Mouse (Mus musculus) heart, embryonic 12.5 days (tissue): ENCODE results near the gene Cd209a. TPM values are rescaled to one million over a fixed set of nuclear protein-coding genes. Genes with fewer than 3 reads are reported as not detected.
"Not testable (repeated sequence)": the region's sequence is repeated elsewhere in the genome, so short reads cannot be mapped to it uniquely, and the experiment has no call there.

Experiments used
- ATAC-seq: fragments of 200-750 bp; cut with Nextera tagmentation; 2 replicates; pipeline ENCODE4 v1.8.0; 2017; ENCODE audit warnings: moderate TSS enrichment, moderate library complexity; ENCODE audit not compliant: insufficient number of reproducible peaks, low FRiP score
- H3K27ac ChIP-seq: fragments of 300-500 bp; sonication (generic); 2 replicates; pipeline ENCODE4 v1.5.1; 2016; ENCODE audit warnings: mild to moderate bottlenecking, moderate library complexity; ENCODE audit not compliant: poor library complexity, severe bottlenecking
- H3K27me3 ChIP-seq: fragments of 300-500 bp; sonication (generic); replicated peaks from 2 replicates; pipeline ENCODE4 v1.6.1; 2016; ENCODE audit warnings: mild to moderate bottlenecking, moderate library complexity
- H3K36me3 ChIP-seq: fragments of 300-500 bp; sonication (generic); 2 replicates; pipeline ENCODE4 v1.6.1; 2016; ENCODE audit warnings: mild to moderate bottlenecking, moderate library complexity
- H3K4me1 ChIP-seq: fragments of 300-500 bp; sonication (generic); replicated peaks from 2 replicates; pipeline ENCODE4 v1.6.1; 2016; ENCODE audit warnings: mild to moderate bottlenecking
- H3K4me2 ChIP-seq: fragments of 300-500 bp; sonication (generic); 2 replicates; pipeline ENCODE4 v1.6.1; 2016; ENCODE audit warnings: mild to moderate bottlenecking, moderate library complexity
- H3K4me3 ChIP-seq: fragments of 300-500 bp; sonication (generic); 2 replicates; pipeline ENCODE4 v1.5.1; 2016; ENCODE audit warnings: mild to moderate bottlenecking
- H3K9ac ChIP-seq: fragments of 300-500 bp; sonication (generic); 2 replicates; pipeline ENCODE4 v1.6.1; 2016; ENCODE audit warnings: mild to moderate bottlenecking, moderate library complexity
- H3K9me3 ChIP-seq: fragments of 300-500 bp; sonication (generic); replicated peaks from 2 replicates; pipeline ENCODE4 v1.6.1; 2016; ENCODE audit warnings: mild to moderate bottlenecking, moderate library complexity
- WGBS: fragments of 180-500 bp; shearing (Covaris S2); methylation state at CpG from one replicate; pipeline ENCODE4 v1.1.7; 2016; 5-methylcytosine and 5-hydroxymethylcytosine counted together
- polyA plus RNA-seq: library from polyadenylated mRNA; unstranded; fragments of >200 nt; fragmentation: Nextera tagmentation; extraction: Ambion mirVana; gene quantifications from 2 replicates; pipeline ENCODE4 v1.2.1, GENCODE M21; 2016

The Cd209a gene
- not detected in 2 replicates for polyA plus RNA-seq

DNA sequence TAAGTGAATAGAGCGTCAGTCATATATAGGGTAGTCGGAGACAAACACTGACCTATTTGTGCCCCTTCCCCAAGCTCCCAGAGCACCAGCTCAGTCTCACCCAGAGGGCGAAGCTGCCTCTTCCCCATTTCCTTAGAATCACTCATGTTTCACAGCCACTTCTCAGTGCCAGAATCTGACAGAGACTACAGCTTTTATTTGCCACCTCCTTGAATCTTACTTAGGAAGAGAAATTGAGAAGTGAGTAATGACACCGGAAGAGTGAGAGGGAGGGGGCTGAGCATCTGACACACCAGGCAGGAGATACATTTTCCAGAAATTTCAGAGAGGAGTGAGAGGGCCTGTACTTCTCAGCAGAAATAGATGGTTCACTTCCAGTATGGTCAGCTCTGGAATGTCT, at the start of gene Cd209a:
Gene Cd209a, minus strand, starts transcription at position 224 of the 400 bp plus-strand sequence.
- Histone ChIP-seq H3K4me2 (no peak within 1 kb of the TSS), H3K4me3 (no peak within 1 kb of the TSS), H3K36me3 (no peaks in the 10 kb centered on the region), H3K9me3 (peaks cover 19% of the 10 kb centered on the region), H3K27ac (no peak within 1 kb of the TSS), H3K4me1 (no peaks in the 10 kb centered on the region), H3K9ac (no peak within 1 kb of the TSS), H3K27me3 (no peaks in the 10 kb centered on the region)
- ATAC-seq = no peak
- 72% methylated on average over 4 of the region's 4 CpGs for WGBS

DNA sequence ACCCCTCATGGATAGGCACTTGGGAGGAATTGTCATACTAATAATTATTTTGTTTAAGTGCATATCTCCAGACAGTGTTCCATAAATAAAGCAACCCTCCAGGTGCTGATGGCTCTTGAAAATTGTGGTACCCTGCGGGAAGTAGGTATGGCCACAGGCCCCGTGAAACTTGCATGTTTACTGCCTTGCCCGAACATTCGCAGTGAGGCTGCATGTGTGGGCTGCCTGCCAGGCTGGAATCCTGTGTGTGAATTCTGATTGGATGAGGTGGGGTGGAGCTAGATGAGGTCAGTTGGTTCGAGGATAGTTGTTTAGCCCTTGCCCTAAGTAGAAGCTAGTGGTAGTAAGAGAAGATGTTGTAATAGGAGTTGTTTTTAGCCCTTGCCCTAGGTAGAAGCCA, 19.9 kb upstream of the Cd209a start:
- ATAC-seq, H3K27me3 ChIP-seq, H3K4me1 ChIP-seq: not testable (repeated sequence)

DNA sequence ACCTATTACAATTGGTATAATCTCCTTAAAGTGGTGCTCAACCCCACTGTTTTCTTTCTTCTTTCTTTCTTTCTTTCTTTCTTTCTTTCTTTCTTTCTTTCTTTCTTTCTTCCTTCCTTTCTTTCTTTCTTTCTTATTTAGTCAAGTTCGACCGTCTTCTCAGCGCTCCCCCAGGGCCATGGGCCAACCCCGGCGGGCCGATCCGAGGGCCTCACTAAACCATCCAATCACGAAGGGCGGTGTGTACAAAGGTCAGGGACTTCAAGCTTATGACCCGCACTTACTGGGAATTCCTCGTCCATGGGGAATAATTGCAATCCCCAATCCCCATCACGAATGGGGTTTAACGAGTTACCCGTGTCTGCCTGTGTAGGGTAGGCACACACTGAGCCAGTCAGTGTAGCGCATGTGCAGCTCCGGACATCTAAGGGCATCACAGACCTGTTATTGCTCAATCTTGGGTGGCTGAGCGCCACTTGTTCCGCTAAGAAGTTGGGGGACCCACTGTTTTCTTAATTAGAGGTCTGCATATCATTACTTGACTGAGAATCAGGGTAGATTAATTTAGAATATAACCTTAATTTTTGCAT, 5.6 kb upstream of the Cd209a start:
- H3K27me3 ChIP-seq = no peaks in the 10 kb centered on the region
- no peak overlapping the region for H3K4me3 ChIP-seq
- no peaks in the 10 kb centered on the region for H3K4me1 ChIP-seq
- no peaks in the 10 kb centered on the region for H3K36me3 ChIP-seq
- no peak overlapping the region for H3K27ac ChIP-seq
- H3K9me3 ChIP-seq = peaks cover 19% of the 10 kb centered on the region
- WGBS = 72% methylated on average over 18 of the region's 18 CpGs
- H3K9ac ChIP-seq = no peak overlapping the region
- peak; percentile 100 for ATAC-seq
- no peak overlapping the region for H3K4me2 ChIP-seq

More for the DNA sequence above, 19.9 kb upstream of the Cd209a start:
- H3K9me3 ChIP-seq = peaks cover 40% of the 10 kb centered on the region
- H3K9ac ChIP-seq, H3K36me3 ChIP-seq, H3K4me2 ChIP-seq, H3K27ac ChIP-seq, H3K4me3 ChIP-seq: not testable (repeated sequence)
- WGBS = 79% methylated on average over 5 of the region's 5 CpGs

DNA sequence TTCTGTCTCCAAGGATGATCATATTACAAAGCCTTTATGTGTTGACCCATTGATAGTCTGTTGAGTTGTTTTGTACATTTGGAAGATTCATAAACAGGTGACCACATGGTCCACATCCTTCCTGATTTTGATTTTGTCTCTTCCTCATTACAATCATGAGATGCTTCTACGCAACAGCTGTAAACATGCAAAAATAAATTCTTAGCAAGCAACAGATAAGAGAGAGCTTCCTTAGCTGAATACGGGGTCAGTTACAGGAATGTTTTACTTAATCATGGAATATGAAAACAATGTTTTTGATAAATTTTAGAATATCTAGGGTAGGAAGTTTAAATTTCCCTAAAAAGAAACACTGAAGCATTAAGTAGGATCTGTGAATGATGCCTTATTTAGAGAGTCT, 11.8 kb downstream of the Cd209a start:
- Histone ChIP-seq H3K27ac (no peak overlapping the region), H3K4me3 (no peak overlapping the region), H3K9me3 (no peaks in the 10 kb centered on the region), H3K36me3 (no peaks in the 10 kb centered on the region), H3K27me3 (no peaks in the 10 kb centered on the region), H3K4me2 (no peak overlapping the region), H3K9ac (no peak overlapping the region), H3K4me1 (no peaks in the 10 kb centered on the region)
- no peak for ATAC-seq
- 78% methylated on average over 2 of the region's 2 CpGs for WGBS

DNA sequence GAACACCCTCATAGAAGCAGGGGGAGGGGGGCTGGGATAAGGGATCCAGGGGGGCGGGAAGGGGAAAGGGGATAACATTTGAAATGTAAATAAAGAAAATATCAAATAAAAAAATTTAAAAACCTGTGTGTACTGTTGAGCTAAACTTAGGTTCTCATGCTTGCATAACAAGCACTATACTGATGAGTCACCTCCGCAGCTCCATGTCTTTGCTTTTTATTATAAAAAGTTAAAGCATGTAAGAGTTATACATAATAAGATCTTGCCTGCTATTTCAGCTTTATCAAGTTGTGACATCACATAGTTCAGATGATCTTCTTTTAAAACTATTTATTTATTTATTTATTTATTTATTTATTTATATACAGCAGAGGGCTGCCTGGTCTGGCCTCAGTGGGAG, 13.2 kb downstream of the Cd209a start:
- no peaks in the 10 kb centered on the region for H3K4me1 ChIP-seq
- no peak for ATAC-seq
- no peak overlapping the region for H3K9ac ChIP-seq
- no peak overlapping the region for H3K4me2 ChIP-seq
- no peaks in the 10 kb centered on the region for H3K36me3 ChIP-seq
- H3K27ac ChIP-seq = no peak overlapping the region
- H3K9me3 ChIP-seq = no peaks in the 10 kb centered on the region
- WGBS = 88% methylated on average over 2 of the region's 2 CpGs
- H3K4me3 ChIP-seq = no peak overlapping the region
- no peaks in the 10 kb centered on the region for H3K27me3 ChIP-seq

DNA sequence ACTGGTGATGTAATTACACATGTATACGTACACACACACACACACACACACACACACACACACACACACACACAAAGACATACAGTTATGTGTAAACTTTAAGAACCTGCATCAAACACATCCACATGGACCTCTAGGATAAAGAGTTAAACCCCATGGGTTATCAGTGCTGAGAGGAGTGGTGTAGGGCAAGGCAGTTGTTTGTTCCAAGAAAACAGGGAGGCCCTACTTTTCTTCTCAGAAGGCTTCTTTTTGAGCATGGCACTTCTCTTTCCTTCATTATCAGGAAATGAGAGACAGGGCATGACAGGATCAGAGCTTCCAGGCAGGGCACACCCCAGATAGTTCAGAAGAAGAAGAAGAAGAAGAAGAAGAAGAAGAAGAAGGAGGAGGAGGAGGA, 14.7 kb downstream of the Cd209a start:
- WGBS = 50% methylated on average over 1 of the region's 1 CpGs

DNA sequence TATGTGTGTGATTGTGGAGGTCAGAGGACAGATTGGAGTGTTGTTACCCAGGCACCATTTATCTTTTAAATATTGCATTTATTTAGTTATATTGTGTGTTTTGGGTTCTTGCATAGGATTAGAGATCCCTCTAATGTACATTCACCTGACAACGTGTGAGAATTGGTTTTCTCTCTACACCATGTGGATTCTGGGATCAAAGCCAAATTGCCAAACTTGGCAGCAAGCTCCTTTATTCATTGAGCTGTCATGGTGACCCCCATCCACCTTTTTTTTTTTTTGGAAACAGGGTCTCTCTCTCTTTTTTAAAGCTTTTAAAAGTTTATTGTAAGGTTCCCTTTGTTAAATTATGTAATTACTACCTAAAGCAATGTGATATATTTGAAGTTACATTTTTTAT, 27.7 kb downstream of the Cd209a start:
- Histone ChIP-seq H3K4me1 (peaks cover 13% of the 10 kb centered on the region; the same call in 1 of the 2 replicates), H3K36me3 (no peaks in the 10 kb centered on the region), H3K9ac (no peak overlapping the region), H3K27me3 (no peaks in the 10 kb centered on the region), H3K27ac (no peak overlapping the region), H3K4me2 (no peak overlapping the region), H3K4me3 (no peak overlapping the region), H3K9me3 (no peaks in the 10 kb centered on the region; the same call in 1 of the 2 replicates)
- WGBS = 31% methylated on average over 1 of the region's 1 CpGs
- ATAC-seq = no peak

More for the DNA sequence above, 14.7 kb downstream of the Cd209a start:
- Histone ChIP-seq H3K4me1 (no peaks in the 10 kb centered on the region), H3K4me3 (no peak overlapping the region), H3K9ac (no peak overlapping the region), H3K27ac (no peak overlapping the region), H3K9me3 (no peaks in the 10 kb centered on the region), H3K27me3 (no peaks in the 10 kb centered on the region), H3K4me2 (no peak overlapping the region), H3K36me3 (no peaks in the 10 kb centered on the region)
- no peak for ATAC-seq

DNA sequence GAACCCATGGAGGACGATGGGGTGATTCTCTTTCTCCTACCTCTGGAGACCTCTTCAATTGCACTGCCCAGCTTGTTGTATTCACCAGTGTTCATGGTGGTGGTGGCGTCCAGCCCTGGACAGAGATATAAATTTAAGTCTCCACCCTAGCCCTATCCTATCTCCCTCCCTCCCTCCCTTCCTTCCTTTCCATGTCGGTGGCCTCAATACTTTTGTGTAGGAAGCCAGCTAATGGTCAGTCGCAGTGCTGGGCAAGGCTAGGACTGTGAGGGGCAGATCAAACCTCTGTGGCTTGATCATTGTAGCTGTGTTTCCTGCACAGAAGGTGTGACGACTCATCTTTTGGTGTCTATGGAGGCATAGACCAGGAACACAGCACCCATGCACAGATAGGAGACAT, 28.2 kb downstream of the Cd209a start, which contains the start of gene Clec4g:
Gene Clec4g, minus strand, starts transcription at position 101 of the 400 bp plus-strand sequence.
- WGBS = 58% methylated on average over 5 of the region's 5 CpGs
- no peaks in the 10 kb centered on the region; the same call in 1 of the 2 replicates for H3K9me3 ChIP-seq
- ATAC-seq = no peak

DNA sequence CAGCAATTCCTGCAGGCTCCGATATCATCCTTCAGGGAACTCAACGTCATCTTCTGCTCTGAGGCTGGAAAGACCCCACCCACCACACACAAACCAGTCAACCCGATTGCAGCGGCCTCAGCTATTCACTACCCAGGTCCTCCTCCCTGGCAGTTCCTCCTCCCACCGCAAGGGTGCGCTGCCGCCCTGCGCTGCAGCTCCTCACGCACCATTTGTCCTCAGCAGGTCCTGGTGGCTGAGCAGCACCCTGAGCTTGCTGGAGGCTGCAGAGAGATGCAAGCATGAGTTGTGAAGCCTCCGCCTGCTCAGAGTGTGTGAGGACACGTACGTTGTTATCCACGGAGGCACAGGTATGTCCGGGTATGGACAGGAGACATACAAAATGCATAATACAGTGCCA, 30.2 kb downstream of the Cd209a start:
- no peak overlapping the region for H3K9ac ChIP-seq
- peaks cover 13% of the 10 kb centered on the region; the same call in 1 of the 2 replicates for H3K4me1 ChIP-seq
- no peaks in the 10 kb centered on the region for H3K9me3 ChIP-seq
- H3K27ac ChIP-seq = no peak overlapping the region
- ATAC-seq = peak; percentile 41; the same call in 1 of the 2 replicates
- H3K36me3 ChIP-seq = no peaks in the 10 kb centered on the region
- 16% methylated on average over 14 of the region's 14 CpGs for WGBS
- H3K27me3 ChIP-seq = no peaks in the 10 kb centered on the region
- H3K4me3 ChIP-seq = no peak overlapping the region
- no peak overlapping the region for H3K4me2 ChIP-seq

More for the DNA sequence above, 28.2 kb downstream of the Cd209a start, which contains the start of gene Clec4g:
- peaks cover 13% of the 10 kb centered on the region; the same call in 1 of the 2 replicates for H3K4me1 ChIP-seq
- no peak within 1 kb of the TSS for H3K27ac ChIP-seq
- no peaks in the 10 kb centered on the region for H3K36me3 ChIP-seq
- no peak within 1 kb of the TSS for H3K9ac ChIP-seq
- H3K27me3 ChIP-seq = no peaks in the 10 kb centered on the region
- H3K4me3 ChIP-seq = no peak within 1 kb of the TSS
- 0 out of 2 replicates have a peak within 1 kb of the TSS, but pooled peaks have one; percentile 2 for H3K4me2 ChIP-seq

DNA sequence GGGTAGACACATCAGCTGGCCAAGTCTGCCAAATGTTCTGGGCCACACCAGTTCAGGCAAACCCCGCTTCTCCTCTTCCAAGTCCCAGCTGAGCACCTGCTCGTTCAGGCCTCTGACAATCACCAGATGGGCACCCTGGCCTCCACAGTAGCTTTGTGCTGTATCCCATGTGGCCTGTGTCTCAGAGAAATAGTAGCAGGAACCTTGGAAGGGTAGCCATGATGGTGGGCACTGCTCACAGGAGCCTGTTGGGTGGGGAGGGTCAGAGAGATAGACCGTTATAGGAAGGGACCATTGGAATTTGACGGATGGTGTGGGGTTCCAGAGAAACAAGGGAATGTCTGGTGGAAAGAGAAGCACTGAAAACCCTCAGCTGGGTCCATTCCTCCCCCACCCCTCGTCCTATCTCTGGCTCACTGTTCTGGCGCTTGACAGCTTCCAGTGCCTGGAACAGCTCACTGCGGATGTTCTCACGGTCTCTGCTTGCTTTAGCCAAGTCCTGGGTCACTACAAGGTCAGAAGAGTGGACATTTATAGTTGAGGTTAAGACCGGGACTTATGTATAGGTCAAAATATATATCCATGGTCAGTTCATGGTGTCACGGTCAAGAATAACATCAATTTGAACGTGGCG, 31.3 kb downstream of the Cd209a start:
- Histone ChIP-seq H3K9ac (no peak overlapping the region), H3K4me1 (peaks cover 13% of the 10 kb centered on the region; the same call in 1 of the 2 replicates), H3K36me3 (no peaks in the 10 kb centered on the region), H3K4me2 (no peak overlapping the region), H3K9me3 (no peaks in the 10 kb centered on the region), H3K4me3 (no peak overlapping the region), H3K27ac (peak overlapping the region; percentile 61; the same call in 1 of the 2 replicates), H3K27me3 (no peaks in the 10 kb centered on the region)
- 43% methylated on average over 12 of the region's 12 CpGs for WGBS
- peak; percentile 54 for ATAC-seq

DNA sequence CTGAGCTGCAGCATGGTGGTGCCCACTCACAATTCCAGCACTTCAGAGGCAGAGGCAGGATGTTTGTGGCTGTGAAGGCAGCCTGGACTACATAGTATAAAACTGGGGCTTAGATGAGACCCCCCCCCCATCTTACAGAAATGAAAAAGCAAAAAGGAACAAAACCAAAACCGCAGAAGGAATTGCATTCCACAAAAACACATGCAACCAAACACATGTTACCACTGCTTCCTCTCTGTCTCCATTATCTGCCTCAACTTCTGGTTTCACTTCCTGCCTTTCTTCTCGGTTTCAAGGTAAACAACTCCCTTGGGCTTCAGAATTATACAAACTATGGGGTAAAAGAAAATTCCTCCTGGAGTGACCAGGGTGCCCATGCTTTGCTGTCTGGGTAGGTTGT, 37.1 kb downstream of the Cd209a start:
- Histone ChIP-seq H3K27me3 (no peaks in the 10 kb centered on the region), H3K4me2 (no peak overlapping the region), H3K4me3 (no peak overlapping the region), H3K9ac (no peak overlapping the region), H3K27ac (peak overlapping the region; percentile 23; the same call in 1 of the 2 replicates), H3K36me3 (no peaks in the 10 kb centered on the region), H3K4me1 (0 out of 2 replicates have a peak, but pooled peaks cover 4% of the 10 kb centered on the region), H3K9me3 (no peaks in the 10 kb centered on the region)
- 42% methylated on average over 2 of the region's 2 CpGs for WGBS
- no peak for ATAC-seq
